Mouse (Mus musculus): ENCODE results near the gene Aurka. TPM values are rescaled to one million over a fixed set of nuclear protein-coding genes. Genes with fewer than 3 reads are reported as not detected.

The Aurka gene
- polyA plus RNA-seq, 1 experiment from 2014 or later: 111 TPM

- H3K9me3 ChIP-seq (ENCODE audit: control insufficient read depth, low read depth, low read length): no peaks in the 10 kb centered on the region
Measured at GRCm38 (mm10) chr2:172410686-172411085, 40.4 kb upstream of the Aurka start.

GRCm38 (mm10) chr2:172407499-172407898 lies 37.2 kb upstream of the Aurka start:
- no peaks in the 10 kb centered on the region for H3K36me3 ChIP-seq (ENCODE audit: control insufficient read depth, insufficient read depth, low read length)
- H3K27ac ChIP-seq (ENCODE audit: low read length): no peak overlapping the region
- no peak overlapping the region for H3K4me2 ChIP-seq (replicated peaks; ENCODE audit: low read depth, low read length)
- no peak overlapping the region for H3K9ac ChIP-seq (replicated peaks; ENCODE audit: low read depth, low read length)
- H3K27me3 ChIP-seq (ENCODE audit: control insufficient read depth, insufficient read depth, low read length): no peaks in the 10 kb centered on the region
- H3K9me3 ChIP-seq (ENCODE audit: control insufficient read depth, low read depth, low read length): no peaks in the 10 kb centered on the region
- WGBS: 73% methylated on average over 2 of the region's 2 CpGs
- 0 out of 2 replicates have a peak, but pooled peaks cover 2% of the 10 kb centered on the region for H3K4me1 ChIP-seq (ENCODE audit: control insufficient read depth, insufficient read depth, low read length)
- ATAC-seq (ENCODE audit: insufficient number of reproducible peaks, insufficient read depth, low FRiP score, low read depth): no peak
- no peak overlapping the region for H3K4me3 ChIP-seq (ENCODE audit: low read depth, low read length)

More at GRCm38 (mm10) chr2:172410686-172411085, 40.4 kb upstream of the Aurka start:
- H3K9ac ChIP-seq (replicated peaks; ENCODE audit: low read depth, low read length): no peak overlapping the region
- no peaks in the 10 kb centered on the region for H3K27me3 ChIP-seq (ENCODE audit: control insufficient read depth, insufficient read depth, low read length)
- H3K4me1 ChIP-seq (ENCODE audit: control insufficient read depth, insufficient read depth, low read length): peaks cover 13% of the 10 kb centered on the region; the same call in 1 of the 2 replicates
- H3K4me2 ChIP-seq (replicated peaks; ENCODE audit: low read depth, low read length): no peak overlapping the region
- no peak overlapping the region for H3K4me3 ChIP-seq (ENCODE audit: low read depth, low read length)
- H3K27ac ChIP-seq (ENCODE audit: low read length): no peak overlapping the region
- WGBS: 82% methylated on average over 2 of the region's 2 CpGs
- H3K36me3 ChIP-seq (ENCODE audit: control insufficient read depth, insufficient read depth, low read length): no peaks in the 10 kb centered on the region
- ATAC-seq (ENCODE audit: insufficient number of reproducible peaks, insufficient read depth, low FRiP score, low read depth): no peak

GRCm38 (mm10) chr2:172406173-172406572 lies 35.8 kb upstream of the Aurka start:
- Histone ChIP-seq H3K36me3 (ENCODE audit: control insufficient read depth, insufficient read depth, low read length) (no peaks in the 10 kb centered on the region), H3K4me2 (replicated peaks; ENCODE audit: low read depth, low read length) (no peak overlapping the region), H3K9me3 (ENCODE audit: control insufficient read depth, low read depth, low read length) (no peaks in the 10 kb centered on the region), H3K4me1 (ENCODE audit: control insufficient read depth, insufficient read depth, low read length) (no peaks in the 10 kb centered on the region), H3K9ac (replicated peaks; ENCODE audit: low read depth, low read length) (no peak overlapping the region), H3K27me3 (ENCODE audit: control insufficient read depth, insufficient read depth, low read length) (no peaks in the 10 kb centered on the region), H3K27ac (ENCODE audit: low read length) (no peak overlapping the region), H3K4me3 (ENCODE audit: low read depth, low read length) (no peak overlapping the region)
- no peak for ATAC-seq (ENCODE audit: insufficient number of reproducible peaks, insufficient read depth, low FRiP score, low read depth)
- WGBS: 64% methylated on average over 4 of the region's 4 CpGs

GRCm38 (mm10) chr2:172405011-172405410 lies 34.7 kb upstream of the Aurka start:
- Histone ChIP-seq H3K27me3 (ENCODE audit: control insufficient read depth, insufficient read depth, low read length) (no peaks in the 10 kb centered on the region), H3K4me3 (ENCODE audit: low read depth, low read length) (no peak overlapping the region), H3K9me3 (ENCODE audit: control insufficient read depth, low read depth, low read length) (no peaks in the 10 kb centered on the region), H3K4me2 (replicated peaks; ENCODE audit: low read depth, low read length) (no peak overlapping the region), H3K4me1 (ENCODE audit: control insufficient read depth, insufficient read depth, low read length) (no peaks in the 10 kb centered on the region), H3K27ac (ENCODE audit: low read length) (no peak overlapping the region), H3K36me3 (ENCODE audit: control insufficient read depth, insufficient read depth, low read length) (no peaks in the 10 kb centered on the region), H3K9ac (replicated peaks; ENCODE audit: low read depth, low read length) (no peak overlapping the region)
- no peak for ATAC-seq (ENCODE audit: insufficient number of reproducible peaks, insufficient read depth, low FRiP score, low read depth)
- WGBS: 52% methylated on average over 3 of the region's 3 CpGs

GRCm38 (mm10) chr2:172404239-172404638 lies 33.9 kb upstream of the Aurka start:
- no peaks in the 10 kb centered on the region for H3K36me3 ChIP-seq (ENCODE audit: control insufficient read depth, insufficient read depth, low read length)
- H3K9me3 ChIP-seq (ENCODE audit: control insufficient read depth, low read depth, low read length): no peaks in the 10 kb centered on the region
- H3K4me2 ChIP-seq (replicated peaks; ENCODE audit: low read depth, low read length): no peak overlapping the region
- no peaks in the 10 kb centered on the region for H3K4me1 ChIP-seq (ENCODE audit: control insufficient read depth, insufficient read depth, low read length)
- H3K27ac ChIP-seq (ENCODE audit: low read length): no peak overlapping the region
- H3K9ac ChIP-seq (replicated peaks; ENCODE audit: low read depth, low read length): no peak overlapping the region
- no peak overlapping the region for H3K4me3 ChIP-seq (ENCODE audit: low read depth, low read length)
- no peak for ATAC-seq (ENCODE audit: insufficient number of reproducible peaks, insufficient read depth, low FRiP score, low read depth)
- H3K27me3 ChIP-seq (ENCODE audit: control insufficient read depth, insufficient read depth, low read length): no peaks in the 10 kb centered on the region
- WGBS: 62% methylated on average over 7 of the region's 7 CpGs

- Histone ChIP-seq H3K27ac (ENCODE audit: low read length) (no peak overlapping the region), H3K4me3 (ENCODE audit: low read depth, low read length) (no peak overlapping the region), H3K4me1 (ENCODE audit: control insufficient read depth, insufficient read depth, low read length) (no peaks in the 10 kb centered on the region), H3K4me2 (replicated peaks; ENCODE audit: low read depth, low read length) (no peak overlapping the region), H3K27me3 (ENCODE audit: control insufficient read depth, insufficient read depth, low read length) (no peaks in the 10 kb centered on the region), H3K36me3 (ENCODE audit: control insufficient read depth, insufficient read depth, low read length) (no peaks in the 10 kb centered on the region), H3K9ac (replicated peaks; ENCODE audit: low read depth, low read length) (no peak overlapping the region), H3K9me3 (ENCODE audit: control insufficient read depth, low read depth, low read length) (no peaks in the 10 kb centered on the region)
- WGBS: 65% methylated on average over 13 of the region's 13 CpGs
- no peak for ATAC-seq (ENCODE audit: insufficient number of reproducible peaks, insufficient read depth, low FRiP score, low read depth)
Measured at GRCm38 (mm10) chr2:172401116-172401825, 30.9 kb upstream of the Aurka start.

GRCm38 (mm10) chr2:172399901-172400300 lies 29.6 kb upstream of the Aurka start:
- no peaks in the 10 kb centered on the region for H3K4me1 ChIP-seq (ENCODE audit: control insufficient read depth, insufficient read depth, low read length)
- H3K36me3 ChIP-seq (ENCODE audit: control insufficient read depth, insufficient read depth, low read length): no peaks in the 10 kb centered on the region
- H3K4me3 ChIP-seq (ENCODE audit: low read depth, low read length): no peak overlapping the region
- WGBS: 21% methylated on average over 9 of the region's 9 CpGs
- ATAC-seq (ENCODE audit: insufficient number of reproducible peaks, insufficient read depth, low FRiP score, low read depth): no peak
- H3K4me2 ChIP-seq (replicated peaks; ENCODE audit: low read depth, low read length): no peak overlapping the region
- no peak overlapping the region for H3K9ac ChIP-seq (replicated peaks; ENCODE audit: low read depth, low read length)
- no peak overlapping the region for H3K27ac ChIP-seq (ENCODE audit: low read length)
- no peaks in the 10 kb centered on the region for H3K27me3 ChIP-seq (ENCODE audit: control insufficient read depth, insufficient read depth, low read length)
- no peaks in the 10 kb centered on the region for H3K9me3 ChIP-seq (ENCODE audit: control insufficient read depth, low read depth, low read length)

- Histone ChIP-seq H3K4me2 (replicated peaks; ENCODE audit: low read depth, low read length) (no peak overlapping the region), H3K27ac (ENCODE audit: low read length) (no peak overlapping the region), H3K36me3 (ENCODE audit: control insufficient read depth, insufficient read depth, low read length) (no peaks in the 10 kb centered on the region), H3K4me3 (ENCODE audit: low read depth, low read length) (no peak overlapping the region), H3K4me1 (ENCODE audit: control insufficient read depth, insufficient read depth, low read length) (no peaks in the 10 kb centered on the region), H3K9me3 (ENCODE audit: control insufficient read depth, low read depth, low read length) (no peaks in the 10 kb centered on the region), H3K9ac (replicated peaks; ENCODE audit: low read depth, low read length) (no peak overlapping the region), H3K27me3 (ENCODE audit: control insufficient read depth, insufficient read depth, low read length) (no peaks in the 10 kb centered on the region)
- no peak for ATAC-seq (ENCODE audit: insufficient number of reproducible peaks, insufficient read depth, low FRiP score, low read depth)
- WGBS: 38% methylated on average over 9 of the region's 9 CpGs
Measured at GRCm38 (mm10) chr2:172395961-172396360, 25.6 kb upstream of the Aurka start.

GRCm38 (mm10) chr2:172394671-172395070 lies 24.3 kb upstream of the Aurka start:
- Histone ChIP-seq H3K36me3 (ENCODE audit: control insufficient read depth, insufficient read depth, low read length) (no peaks in the 10 kb centered on the region), H3K4me1 (ENCODE audit: control insufficient read depth, insufficient read depth, low read length) (no peaks in the 10 kb centered on the region), H3K27me3 (ENCODE audit: control insufficient read depth, insufficient read depth, low read length) (no peaks in the 10 kb centered on the region), H3K27ac (ENCODE audit: low read length) (no peak overlapping the region), H3K9ac (replicated peaks; ENCODE audit: low read depth, low read length) (no peak overlapping the region), H3K4me2 (replicated peaks; ENCODE audit: low read depth, low read length) (no peak overlapping the region), H3K4me3 (ENCODE audit: low read depth, low read length) (no peak overlapping the region), H3K9me3 (ENCODE audit: control insufficient read depth, low read depth, low read length) (no peaks in the 10 kb centered on the region)
- WGBS: 71% methylated on average over 4 of the region's 4 CpGs
- no peak for ATAC-seq (ENCODE audit: insufficient number of reproducible peaks, insufficient read depth, low FRiP score, low read depth)
